Mouse (Mus musculus): ENCODE measurements around the gene Tmem131. TPM values are rescaled to one million over a fixed set of nuclear protein-coding genes. Genes with fewer than 3 reads are reported as not detected.
A peak's percentile ranks its signal among the peaks of the same experiment; 100 is the strongest.
"Not testable (repeated sequence)": the region's sequence is repeated elsewhere in the genome, so short reads cannot be mapped to it uniquely, and the experiment has no call there.

Gene Tmem131
- total RNA-seq, 2 experiments from 2014 or later = 22.1 to 25.3 TPM

- no peak for DNase-seq
Observed at GRCm38 (mm10) chr1:36830913-36831866, 112.3 kb downstream of the Tmem131 start.

DNA sequence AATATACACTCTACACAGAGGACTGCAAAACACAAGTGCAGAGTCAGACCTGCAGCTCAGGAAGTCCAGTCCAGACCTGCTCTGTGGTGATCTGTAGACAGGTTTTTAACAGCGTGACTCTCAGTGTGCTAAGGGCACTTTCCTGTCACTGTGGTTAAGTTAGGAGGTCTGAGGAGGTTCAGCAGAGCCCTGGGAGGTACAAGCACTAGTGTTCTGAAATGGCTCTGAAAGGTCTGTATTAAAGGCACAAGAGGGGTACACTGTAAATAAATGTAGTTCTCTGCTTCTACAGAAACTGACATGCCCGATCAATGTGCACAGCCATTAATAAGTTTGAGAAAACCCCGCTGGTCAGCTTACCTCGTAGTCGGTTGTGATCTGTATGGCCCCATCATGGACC lies 119.1 kb downstream of the Tmem131 start:
- DNase-seq = no peak

- not testable (repeated sequence) for DNase-seq
Observed at GRCm38 (mm10) chr1:36821918-36822317, 121.5 kb downstream of the Tmem131 start.

DNA sequence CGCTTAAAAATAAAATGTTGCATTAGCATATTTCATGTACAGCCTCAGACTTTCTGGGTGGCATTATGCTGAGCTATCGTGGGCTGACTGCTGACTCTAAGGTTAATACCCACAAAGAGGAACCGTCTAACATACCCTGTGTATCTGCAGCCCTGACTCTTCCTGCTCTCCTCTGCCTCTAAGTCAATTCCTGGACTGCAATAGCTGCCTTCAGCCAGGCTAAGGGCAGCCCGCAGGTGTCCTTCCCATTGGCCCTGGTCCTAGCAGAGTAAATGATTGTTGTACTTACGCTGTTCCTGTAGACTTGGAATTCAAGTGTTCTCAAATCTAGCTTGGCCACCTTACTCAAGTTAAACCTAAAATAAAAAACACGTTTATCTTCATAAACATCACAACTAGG lies 128.3 kb downstream of the Tmem131 start:
- no peak for DNase-seq

- no peak for DNase-seq
Observed at GRCm38 (mm10) chr1:36814271-36814903, 129.1 kb downstream of the Tmem131 start.

- no peak for DNase-seq
Observed at GRCm38 (mm10) chr1:36813415-36813814, 130.1 kb downstream of the Tmem131 start.

- DNase-seq = no peak
Observed at GRCm38 (mm10) chr1:36811806-36812205, 131.7 kb downstream of the Tmem131 start.

GRCm38 (mm10) chr1:36807782-36808565 lies 135.5 kb downstream of the Tmem131 start:
- no peak for DNase-seq

DNA sequence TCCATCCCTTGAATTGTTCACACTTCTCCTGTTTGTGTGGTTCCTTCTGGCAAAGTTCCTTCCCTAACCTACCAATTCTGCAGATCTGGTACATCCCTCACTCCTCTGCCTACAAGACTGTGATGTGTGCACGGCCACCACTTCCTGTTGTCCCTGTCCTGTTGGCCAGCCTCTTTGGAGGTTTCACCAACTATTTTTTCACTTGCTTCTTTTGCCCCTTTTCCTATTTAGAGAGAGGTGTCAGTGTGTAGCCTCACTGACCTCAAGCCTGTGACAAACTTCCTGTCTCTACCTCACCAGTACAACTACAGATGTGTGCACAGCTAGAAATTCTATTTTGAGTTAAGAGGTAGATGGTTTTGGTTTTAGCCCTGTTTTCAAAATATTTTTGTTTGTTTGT lies 136.4 kb downstream of the Tmem131 start:
- no peak for DNase-seq

- DNase-seq = no peak
Observed at GRCm38 (mm10) chr1:36806181-36806905, 137.1 kb downstream of the Tmem131 start.

- DNase-seq = no peak
Observed at GRCm38 (mm10) chr1:36804833-36805232, 138.6 kb downstream of the Tmem131 start.

- DNase-seq = no peak
Observed at GRCm38 (mm10) chr1:36804259-36804658, 139.2 kb downstream of the Tmem131 start.

- DNase-seq = no peak
Observed at GRCm38 (mm10) chr1:36800379-36801011, 143.0 kb downstream of the Tmem131 start.

GRCm38 (mm10) chr1:36797481-36797880 lies 146.0 kb downstream of the Tmem131 start:
- DNase-seq = no peak

- DNase-seq = no peak
Observed at GRCm38 (mm10) chr1:36796711-36797110, 146.8 kb downstream of the Tmem131 start.

GRCm38 (mm10) chr1:36789416-36789815 lies 154.1 kb downstream of the Tmem131 start:
- DNase-seq = no peak

DNA sequence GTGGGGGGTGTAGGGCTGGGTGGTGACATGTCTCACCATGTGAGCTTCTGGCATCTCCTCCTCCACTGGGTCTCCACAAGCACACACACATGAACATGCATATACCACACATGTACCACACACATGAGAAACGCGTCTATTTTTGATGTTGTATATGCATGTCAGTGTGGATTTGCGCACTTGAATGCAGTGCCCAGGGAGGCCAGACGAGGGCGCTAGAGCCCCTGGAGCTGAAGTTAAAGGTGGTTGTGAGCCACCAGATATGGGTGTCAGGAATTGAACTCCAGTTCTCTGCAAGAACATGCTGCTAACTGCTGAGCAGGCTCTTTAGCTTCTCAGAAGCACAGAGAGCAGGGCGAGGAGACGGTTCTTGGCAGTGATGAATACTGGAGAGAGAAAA lies 157.1 kb downstream of the Tmem131 start:
- no peak for DNase-seq

DNA sequence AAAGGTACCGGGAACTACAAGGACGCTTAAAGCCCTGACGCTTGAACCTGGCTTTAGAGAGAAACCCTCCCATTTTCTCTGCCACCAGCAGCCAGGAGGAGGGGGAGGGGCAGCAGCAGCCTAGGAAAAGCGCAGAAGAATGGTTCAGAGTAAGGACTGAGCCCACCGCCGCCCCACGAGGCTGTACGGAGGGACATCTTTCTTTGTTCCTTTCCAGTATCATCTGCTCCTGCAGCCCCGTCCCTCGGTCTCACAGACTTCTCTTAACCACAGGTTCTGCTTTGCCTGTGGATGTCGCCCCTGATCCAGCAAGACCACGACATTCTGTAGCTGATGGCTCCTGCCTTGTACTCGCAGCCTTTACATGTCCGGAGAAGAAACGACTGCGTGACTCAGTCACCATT lies 158.2 kb downstream of the Tmem131 start:
- DNase-seq = no peak

GRCm38 (mm10) chr1:36784365-36785134 lies 158.9 kb downstream of the Tmem131 start:
- DNase-seq = peak; percentile 64

DNA sequence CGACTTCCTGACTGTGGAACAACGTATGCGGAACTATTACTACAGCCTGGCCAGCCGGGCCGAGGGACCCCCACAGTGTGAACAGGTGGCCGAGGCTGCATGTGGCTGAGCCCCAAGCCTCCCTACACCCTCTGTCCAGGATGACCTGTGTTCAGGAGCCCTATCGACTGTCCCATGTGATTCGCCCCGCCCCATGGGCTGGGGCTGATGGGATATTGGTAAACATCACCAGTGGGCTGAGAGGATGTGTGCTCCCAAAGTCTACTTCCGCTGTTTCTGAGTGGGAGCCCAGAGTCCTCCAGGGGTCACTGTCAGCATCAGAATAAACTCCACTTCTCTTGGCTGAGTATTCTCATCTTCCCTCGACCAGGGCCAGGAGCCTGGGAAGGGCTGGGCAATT lies 161.0 kb downstream of the Tmem131 start:
- no peak for DNase-seq

GRCm38 (mm10) chr1:36780793-36781192 lies 162.7 kb downstream of the Tmem131 start:
- no peak for DNase-seq
